Mouse (Mus musculus) heart, embryonic 10.5 days (tissue): ENCODE measurements around the gene Gm10944. TPM values are rescaled to one million over a fixed set of nuclear protein-coding genes. Genes with fewer than 3 reads are reported as not detected.

Experiments
- DNase-seq: peaks from one replicate; pipeline ENCODE4 v3.0.0-alpha.2; 2017; ENCODE audit warnings: low spot score
- H3K27ac ChIP-seq: fragments of 300-500 bp; sonication (generic); 2 replicates; pipeline ENCODE4 v1.5.1; 2016; ENCODE audit warnings: mild to moderate bottlenecking
- H3K27me3 ChIP-seq: fragments of 300-500 bp; sonication (generic); 2 replicates; pipeline ENCODE4 v1.6.1; 2016; ENCODE audit warnings: mild to moderate bottlenecking; ENCODE audit not compliant: poor library complexity, insufficient read depth, severe bottlenecking
- H3K36me3 ChIP-seq: fragments of 300-500 bp; sonication (generic); 2 replicates; pipeline ENCODE4 v1.6.1; 2016; ENCODE audit warnings: mild to moderate bottlenecking, moderate library complexity
- H3K4me1 ChIP-seq: fragments of 300-500 bp; sonication (generic); 2 replicates; pipeline ENCODE4 v1.6.1; 2016; ENCODE audit warnings: mild to moderate bottlenecking
- H3K4me3 ChIP-seq: fragments of 300-500 bp; sonication (generic); 2 replicates; pipeline ENCODE4 v1.5.1; 2016; ENCODE audit warnings: mild to moderate bottlenecking, moderate library complexity
- H3K9me3 ChIP-seq: fragments of 300-500 bp; sonication (generic); 2 replicates; pipeline ENCODE4 v1.6.1; 2016; ENCODE audit warnings: mild to moderate bottlenecking, moderate library complexity
- WGBS: fragments of 180-500 bp; shearing (Covaris S2); methylation state at CpG from one replicate; pipeline ENCODE4 v1.1.7; 2016; 5-methylcytosine and 5-hydroxymethylcytosine counted together
- polyA plus RNA-seq: library from polyadenylated mRNA; unstranded; fragments of >200 nt; fragmentation: Nextera tagmentation; extraction: Ambion mirVana; gene quantifications from 2 replicates; pipeline ENCODE4 v1.2.1, GENCODE M21; 2016

The Gm10944 gene
- polyA plus RNA-seq = not detected in 2 replicates

GRCm38 (mm10) chr10:10681048-10681447 lies at the start of gene Gm10944:
TSS of gene Gm10944 (plus strand) at chr10:10681348.
- no peak for DNase-seq
- H3K4me1 ChIP-seq = no peaks in the 10 kb centered on the region
- no peak within 1 kb of the TSS for H3K4me3 ChIP-seq
- no peaks in the 10 kb centered on the region for H3K27me3 ChIP-seq
- H3K9me3 ChIP-seq = no peaks in the 10 kb centered on the region
- H3K27ac ChIP-seq = no peak within 1 kb of the TSS
- no peaks in the 10 kb centered on the region for H3K36me3 ChIP-seq
- WGBS = 86% methylated on average over 1 of the region's 1 CpGs

GRCm38 (mm10) chr10:10655991-10656390 lies 25.2 kb upstream of the Gm10944 start:
- H3K4me1 ChIP-seq = peaks cover 14% of the 10 kb centered on the region
- no peak for DNase-seq
- no peaks in the 10 kb centered on the region for H3K36me3 ChIP-seq
- H3K27me3 ChIP-seq = no peaks in the 10 kb centered on the region
- H3K27ac ChIP-seq = no peak overlapping the region
- H3K9me3 ChIP-seq = no peaks in the 10 kb centered on the region
- H3K4me3 ChIP-seq = no peak overlapping the region

GRCm38 (mm10) chr10:10656621-10657020 lies 24.5 kb upstream of the Gm10944 start:
- Histone ChIP-seq H3K27me3 (no peaks in the 10 kb centered on the region), H3K4me1 (peaks cover 14% of the 10 kb centered on the region), H3K9me3 (no peaks in the 10 kb centered on the region), H3K4me3 (no peak overlapping the region), H3K36me3 (no peaks in the 10 kb centered on the region), H3K27ac (no peak overlapping the region)
- DNase-seq = no peak
- 86% methylated on average over 4 of the region's 4 CpGs for WGBS

- H3K9me3 ChIP-seq = no peaks in the 10 kb centered on the region
- WGBS = 83% methylated on average over 3 of the region's 3 CpGs
- H3K4me3 ChIP-seq = no peak overlapping the region
- peaks cover 3% of the 10 kb centered on the region; the same call in 1 of the 2 replicates for H3K4me1 ChIP-seq
- no peaks in the 10 kb centered on the region for H3K36me3 ChIP-seq
- DNase-seq = no peak
- no peak overlapping the region for H3K27ac ChIP-seq
- no peaks in the 10 kb centered on the region for H3K27me3 ChIP-seq
Measured at GRCm38 (mm10) chr10:10659161-10659560, 22.0 kb upstream of the Gm10944 start.

GRCm38 (mm10) chr10:10659976-10660375 lies 21.2 kb upstream of the Gm10944 start:
- Histone ChIP-seq H3K9me3 (no peaks in the 10 kb centered on the region), H3K27ac (no peak overlapping the region), H3K4me3 (no peak overlapping the region), H3K27me3 (no peaks in the 10 kb centered on the region), H3K4me1 (no peaks in the 10 kb centered on the region), H3K36me3 (no peaks in the 10 kb centered on the region)
- WGBS = 70% methylated on average over 3 of the region's 3 CpGs
- no peak for DNase-seq

- Histone ChIP-seq H3K27ac (peak overlapping the region; percentile 39; the same call in 1 of the 2 replicates), H3K4me3 (peak overlapping the region; percentile 61), H3K4me1 (peaks cover 8% of the 10 kb centered on the region), H3K36me3 (no peaks in the 10 kb centered on the region), H3K9me3 (no peaks in the 10 kb centered on the region), H3K27me3 (peaks cover 9% of the 10 kb centered on the region)
- peak; percentile 76 for DNase-seq
- 3% methylated on average over 35 of the region's 35 CpGs for WGBS
Measured at GRCm38 (mm10) chr10:10688907-10689667, 7.9 kb downstream of the Gm10944 start.

GRCm38 (mm10) chr10:10689668-10690223 lies 8.6 kb downstream of the Gm10944 start:
- no peaks in the 10 kb centered on the region for H3K36me3 ChIP-seq
- no peak for DNase-seq
- H3K4me3 ChIP-seq = peak overlapping the region; percentile 61
- H3K27me3 ChIP-seq = peaks cover 9% of the 10 kb centered on the region
- H3K4me1 ChIP-seq = peaks cover 8% of the 10 kb centered on the region
- H3K27ac ChIP-seq = peak overlapping the region; percentile 39; the same call in 1 of the 2 replicates
- WGBS = 26% methylated on average over 11 of the region's 11 CpGs
- H3K9me3 ChIP-seq = no peaks in the 10 kb centered on the region

GRCm38 (mm10) chr10:10697497-10697896 lies 16.3 kb downstream of the Gm10944 start:
- Histone ChIP-seq H3K9me3 (no peaks in the 10 kb centered on the region), H3K4me1 (no peaks in the 10 kb centered on the region), H3K27me3 (no peaks in the 10 kb centered on the region), H3K4me3 (no peak overlapping the region), H3K36me3 (no peaks in the 10 kb centered on the region), H3K27ac (no peak overlapping the region)
- 73% methylated on average over 6 of the region's 6 CpGs for WGBS
- no peak for DNase-seq

- H3K4me1 ChIP-seq = no peaks in the 10 kb centered on the region
- DNase-seq = no peak
- no peak overlapping the region for H3K27ac ChIP-seq
- H3K9me3 ChIP-seq = no peaks in the 10 kb centered on the region
- WGBS = 58% methylated on average over 1 of the region's 1 CpGs
- H3K36me3 ChIP-seq = no peaks in the 10 kb centered on the region
- no peak overlapping the region for H3K4me3 ChIP-seq
- H3K27me3 ChIP-seq = no peaks in the 10 kb centered on the region
Measured at GRCm38 (mm10) chr10:10700903-10701302, 19.8 kb downstream of the Gm10944 start.

- DNase-seq = no peak
- Histone ChIP-seq H3K36me3 (no peaks in the 10 kb centered on the region), H3K27me3 (no peaks in the 10 kb centered on the region), H3K4me1 (no peaks in the 10 kb centered on the region), H3K9me3 (no peaks in the 10 kb centered on the region), H3K4me3 (no peak overlapping the region), H3K27ac (no peak overlapping the region)
- WGBS = 67% methylated on average over 1 of the region's 1 CpGs
Measured at GRCm38 (mm10) chr10:10701326-10701725, 20.2 kb downstream of the Gm10944 start.

- Histone ChIP-seq H3K27me3 (no peaks in the 10 kb centered on the region), H3K4me3 (no peak overlapping the region), H3K36me3 (no peaks in the 10 kb centered on the region), H3K27ac (no peak overlapping the region), H3K4me1 (no peaks in the 10 kb centered on the region), H3K9me3 (no peaks in the 10 kb centered on the region)
- DNase-seq = no peak
- 80% methylated on average over 1 of the region's 1 CpGs for WGBS
Measured at GRCm38 (mm10) chr10:10708031-10708430, 26.9 kb downstream of the Gm10944 start.

GRCm38 (mm10) chr10:10710359-10710758 lies 29.2 kb downstream of the Gm10944 start:
- no peaks in the 10 kb centered on the region for H3K4me1 ChIP-seq
- H3K27me3 ChIP-seq = no peaks in the 10 kb centered on the region
- H3K9me3 ChIP-seq = no peaks in the 10 kb centered on the region
- H3K36me3 ChIP-seq = no peaks in the 10 kb centered on the region
- no peak for DNase-seq
- H3K4me3 ChIP-seq = no peak overlapping the region
- WGBS = 76% methylated on average over 2 of the region's 2 CpGs
- H3K27ac ChIP-seq = no peak overlapping the region

GRCm38 (mm10) chr10:10710837-10711236 lies 29.7 kb downstream of the Gm10944 start:
- Histone ChIP-seq H3K27me3 (no peaks in the 10 kb centered on the region), H3K4me3 (no peak overlapping the region), H3K36me3 (no peaks in the 10 kb centered on the region), H3K27ac (no peak overlapping the region), H3K4me1 (no peaks in the 10 kb centered on the region), H3K9me3 (no peaks in the 10 kb centered on the region)
- no peak for DNase-seq
- WGBS = 67% methylated on average over 2 of the region's 2 CpGs
